Mouse (Mus musculus) retina, adult 2 months (tissue): ENCODE results near the gene Msh5.

Experiments
- DNase-seq: peaks from one replicate; pipeline ENCODE4 v3.0.0-alpha.2; 2012; ENCODE audit warnings: low read depth, low spot score

The Msh5 gene

GRCm38 (mm10) chr17:35046681-35047455, at the start of gene Msh5:
TSS of gene Msh5 (minus strand) at chr17:35046745.
- peak; percentile 85 for DNase-seq

GRCm38 (mm10) chr17:35094475-35095365, 48.2 kb upstream of the Msh5 start:
- DNase-seq: no peak

GRCm38 (mm10) chr17:35092403-35093198, 46.1 kb upstream of the Msh5 start:
- DNase-seq: no peak

GRCm38 (mm10) chr17:35090166-35090932, 43.8 kb upstream of the Msh5 start:
- no peak for DNase-seq

GRCm38 (mm10) chr17:35088825-35089644, 42.5 kb upstream of the Msh5 start, which contains the start of gene Abhd16a:
TSS of gene Abhd16a (plus strand) at chr17:35089263.
- DNase-seq: peak; percentile 86

GRCm38 (mm10) chr17:35088151-35088550, 41.6 kb upstream of the Msh5 start:
- no peak for DNase-seq

GRCm38 (mm10) chr17:35085208-35085865, 38.8 kb upstream of the Msh5 start, which contains the start of gene Ly6g6f:
TSS of gene Ly6g6f (minus strand) at chr17:35085610.
- no peak for DNase-seq

GRCm38 (mm10) chr17:35083929-35084497, 37.5 kb upstream of the Msh5 start:
- no peak for DNase-seq

- DNase-seq: no peak
These were observed 36.5 kb upstream of the Msh5 start for GRCm38 (mm10) chr17:35082841-35083576.

GRCm38 (mm10) chr17:35080710-35081109, 34.2 kb upstream of the Msh5 start:
- no peak for DNase-seq

GRCm38 (mm10) chr17:35080248-35080647, 33.7 kb upstream of the Msh5 start:
- no peak for DNase-seq

GRCm38 (mm10) chr17:35079778-35080177, 33.2 kb upstream of the Msh5 start:
- no peak for DNase-seq

GRCm38 (mm10) chr17:35077786-35078233, 31.3 kb upstream of the Msh5 start, which contains the start of gene Ly6g6d:
TSS of gene Ly6g6d (minus strand) at chr17:35078065.
- DNase-seq: no peak

GRCm38 (mm10) chr17:35077285-35077684, 30.7 kb upstream of the Msh5 start:
- DNase-seq: no peak

GRCm38 (mm10) chr17:35076507-35077176, 30.1 kb upstream of the Msh5 start, which contains the start of gene Ly6g6e:
TSS of gene Ly6g6e (plus strand) at chr17:35076902.
- DNase-seq: no peak

- no peak for DNase-seq
These were observed 27.6 kb upstream of the Msh5 start for GRCm38 (mm10) chr17:35074097-35074496.

GRCm38 (mm10) chr17:35071454-35071853, 24.9 kb upstream of the Msh5 start:
- no peak for DNase-seq
